Mouse (Mus musculus) midbrain, embryonic 14.5 days (tissue): Measurements from ENCODE around the gene Klhl15. TPM values are rescaled to one million over a fixed set of nuclear protein-coding genes. Genes with fewer than 3 reads are reported as not detected.

Source experiments
- ATAC-seq: fragments of 200-750 bp; cut with Nextera tagmentation; 2 replicates; pipeline ENCODE4 v1.8.0; 2017; ENCODE audit warnings: moderate number of reproducible peaks, moderate library complexity; ENCODE audit not compliant: low FRiP score, low TSS enrichment
- DNase-seq: peaks from one replicate; pipeline ENCODE4 v3.0.0-alpha.2; 2015
- H3K27ac ChIP-seq: fragments of 300-500 bp; sonication (generic); replicated peaks from 2 replicates; pipeline ENCODE4 v1.5.1; 2014; ENCODE audit warnings: mild to moderate bottlenecking, low read depth, low read length, moderate library complexity
- H3K27me3 ChIP-seq: fragments of 300-500 bp; sonication (generic); 2 replicates; pipeline ENCODE4 v1.6.1; 2014; ENCODE audit warnings: low read length, control low read depth, mixed read lengths; ENCODE audit not compliant: control insufficient read depth, insufficient read depth
- H3K36me3 ChIP-seq: fragments of 300-500 bp; sonication (generic); 2 replicates; pipeline ENCODE4 v1.6.1; 2014; ENCODE audit warnings: low read length, control low read depth; ENCODE audit not compliant: control insufficient read depth, insufficient read depth
- H3K4me1 ChIP-seq: fragments of 300-500 bp; sonication (generic); 2 replicates; pipeline ENCODE4 v1.6.1; 2014; ENCODE audit warnings: mild to moderate bottlenecking, antibody characterized with exemption, low read length, control low read depth; ENCODE audit not compliant: control insufficient read depth, insufficient read depth
- H3K4me2 ChIP-seq: fragments of 300-500 bp; sonication (generic); 2 replicates; pipeline ENCODE4 v1.6.1; 2014; ENCODE audit warnings: mild to moderate bottlenecking, low read length, moderate library complexity
- H3K4me3 ChIP-seq: fragments of 300-500 bp; sonication (generic); replicated peaks from 2 replicates; pipeline ENCODE4 v1.5.1; 2014; ENCODE audit warnings: low read depth, low read length
- H3K9ac ChIP-seq: fragments of 300-500 bp; sonication (generic); replicated peaks from 2 replicates; pipeline ENCODE4 v1.6.1; 2014; ENCODE audit warnings: mild to moderate bottlenecking, low read length, moderate library complexity
- H3K9me3 ChIP-seq: fragments of 300-500 bp; sonication (generic); 2 replicates; pipeline ENCODE4 v1.6.1; 2016; ENCODE audit warnings: low read length, control low read depth, mixed read lengths; ENCODE audit not compliant: control insufficient read depth
- WGBS: fragments of 180-500 bp; shearing (Covaris S2); extraction: QIAGEN DNeasy Blood & Tissue Kit; methylation state at CpG from one replicate; pipeline ENCODE4 v1.1.7; 2014; 5-methylcytosine and 5-hydroxymethylcytosine counted together
- microRNA-seq: library from miRNA; unstranded; fragments of <30 nt; microRNA quantifications from one replicate; pipeline ENCODE4, GENCODE M21; 2016
- polyA plus RNA-seq: library from polyadenylated mRNA; unstranded; fragments of >200 nt; fragmentation: Nextera tagmentation; extraction: Ambion mirVana; gene quantifications from 2 replicates; pipeline ENCODE4 v1.2.1, GENCODE M21; 2014

Klhl15 gene
- polyA plus RNA-seq, 1 experiment from 2014 or later = 15.1 TPM

GRCm38 (mm10) chrX:94233936-94234531 is 365 bp upstream of the Klhl15 start:
- Histone ChIP-seq H3K9me3 (no peaks in the 10 kb centered on the region), H3K36me3 (no peaks in the 10 kb centered on the region), H3K4me3 (peak overlapping the region; percentile 53), H3K4me2 (peak overlapping the region; percentile 55), H3K4me1 (no peaks in the 10 kb centered on the region), H3K27ac (peak overlapping the region; percentile 88), H3K9ac (peak overlapping the region; percentile 58), H3K27me3 (peaks cover 40% of the 10 kb centered on the region)
- WGBS = 14% methylated on average over 23 of the region's 25 CpGs
- DNase-seq = no peak
- no peak for ATAC-seq

- DNase-seq = no peak
- Histone ChIP-seq H3K9ac (peak overlapping the region; percentile 58), H3K4me2 (peak overlapping the region; percentile 55), H3K9me3 (no peaks in the 10 kb centered on the region), H3K27me3 (peaks cover 40% of the 10 kb centered on the region), H3K4me1 (no peaks in the 10 kb centered on the region), H3K27ac (peak overlapping the region; percentile 88), H3K4me3 (peak overlapping the region; percentile 53), H3K36me3 (no peaks in the 10 kb centered on the region)
- ATAC-seq = no peak
- 17% methylated on average over 35 of the region's 35 CpGs for WGBS
Measured at GRCm38 (mm10) chrX:94235190-94235555, 774 bp downstream of the Klhl15 start.

- H3K4me3 ChIP-seq = peak overlapping the region; percentile 53
- peaks cover 40% of the 10 kb centered on the region for H3K27me3 ChIP-seq
- H3K4me2 ChIP-seq = peak overlapping the region; percentile 55
- no peak for ATAC-seq
- peak overlapping the region; percentile 88; the same call in 1 of the 2 replicates for H3K27ac ChIP-seq
- no peaks in the 10 kb centered on the region for H3K9me3 ChIP-seq
- peak; percentile 27 for DNase-seq
- H3K4me1 ChIP-seq = no peaks in the 10 kb centered on the region
- H3K36me3 ChIP-seq = no peaks in the 10 kb centered on the region
- peak overlapping the region; percentile 58 for H3K9ac ChIP-seq
- WGBS = 33% methylated on average over 12 of the region's 12 CpGs
Measured at GRCm38 (mm10) chrX:94235601-94236000, 1.2 kb downstream of the Klhl15 start.

- peak; percentile 62 for DNase-seq
- no peak for ATAC-seq
- WGBS = 7% methylated on average over 2 of the region's 2 CpGs
Measured at GRCm38 (mm10) chrX:94288923-94289322, 54.5 kb downstream of the Klhl15 start.

GRCm38 (mm10) chrX:94302928-94303327 is 68.5 kb downstream of the Klhl15 start:
- ATAC-seq (no peak), DNase-seq (no peak)
- no peaks in the 10 kb centered on the region for H3K36me3 ChIP-seq
- peaks cover 11% of the 10 kb centered on the region; the same call in 1 of the 2 replicates for H3K27me3 ChIP-seq
- no peaks in the 10 kb centered on the region for H3K9me3 ChIP-seq
- no peaks in the 10 kb centered on the region for H3K4me1 ChIP-seq
- no peak overlapping the region for H3K4me3 ChIP-seq
- WGBS = 50% methylated on average over 2 of the region's 2 CpGs
- no peak overlapping the region for H3K27ac ChIP-seq
- H3K9ac ChIP-seq = no peak overlapping the region
- no peak overlapping the region for H3K4me2 ChIP-seq

More at GRCm38 (mm10) chrX:94288923-94289322, 54.5 kb downstream of the Klhl15 start:
- no peak overlapping the region for H3K4me2 ChIP-seq
- no peak overlapping the region for H3K4me3 ChIP-seq
- H3K9ac ChIP-seq = no peak overlapping the region
- no peak overlapping the region for H3K27ac ChIP-seq
- no peaks in the 10 kb centered on the region for H3K9me3 ChIP-seq
- H3K27me3 ChIP-seq = peaks cover 12% of the 10 kb centered on the region
- no peaks in the 10 kb centered on the region for H3K4me1 ChIP-seq
- no peaks in the 10 kb centered on the region for H3K36me3 ChIP-seq

GRCm38 (mm10) chrX:94321036-94321902 is 86.9 kb downstream of the Klhl15 start:
- Histone ChIP-seq H3K4me1 (no peaks in the 10 kb centered on the region), H3K9ac (no peak overlapping the region), H3K27me3 (peaks cover 14% of the 10 kb centered on the region; the same call in 1 of the 2 replicates), H3K9me3 (no peaks in the 10 kb centered on the region), H3K27ac (peak overlapping the region; percentile 64; the same call in 1 of the 2 replicates), H3K4me3 (no peak overlapping the region), H3K36me3 (no peaks in the 10 kb centered on the region), H3K4me2 (no peak overlapping the region)
- no peak for ATAC-seq
- DNase-seq = peak; percentile 62
- 53% methylated on average over 11 of the region's 11 CpGs for WGBS

Small RNAs within 50 kb of the gene (microRNA-seq; reads per million reads assigned to microRNA genes)
- gene Mir7673 = not detected

Other genes with a start within 250 kb of the Klhl15 start
- 25.7 and 31.3 TPM in 2 replicates for gene Zfx, start 110.9 kb upstream of the Klhl15 start, polyA plus RNA-seq
- 101 and 104 TPM in 2 replicates for gene Eif2s3x, start 21.7 kb upstream of the Klhl15 start, polyA plus RNA-seq
- 0.09 and 0.28 TPM in 2 replicates for gene Fam90a1b, start 132.2 kb downstream of the Klhl15 start, polyA plus RNA-seq
- 127 and 150 TPM in 2 replicates for gene Apoo, start 132.5 kb downstream of the Klhl15 start, polyA plus RNA-seq